Mouse (Mus musculus) liver, adult (tissue): ENCODE data around the gene Ccdc148.

Source experiments
- GATA4 ChIP-seq: IDR thresholded peaks from 2 replicates; pipeline ENCODE4 v1.6.1; 2014; ENCODE audit warnings: mild to moderate bottlenecking, low read length; ENCODE audit not compliant: insufficient replicate concordance

Ccdc148 gene

GRCm38 (mm10) chr2:59043313-59044032, 117.0 kb downstream of the Ccdc148 start:
- no peak for TF ChIP-seq GATA4

- TF ChIP-seq GATA4: no peak
These were observed 117.9 kb downstream of the Ccdc148 start for GRCm38 (mm10) chr2:59042616-59043015.

DNA sequence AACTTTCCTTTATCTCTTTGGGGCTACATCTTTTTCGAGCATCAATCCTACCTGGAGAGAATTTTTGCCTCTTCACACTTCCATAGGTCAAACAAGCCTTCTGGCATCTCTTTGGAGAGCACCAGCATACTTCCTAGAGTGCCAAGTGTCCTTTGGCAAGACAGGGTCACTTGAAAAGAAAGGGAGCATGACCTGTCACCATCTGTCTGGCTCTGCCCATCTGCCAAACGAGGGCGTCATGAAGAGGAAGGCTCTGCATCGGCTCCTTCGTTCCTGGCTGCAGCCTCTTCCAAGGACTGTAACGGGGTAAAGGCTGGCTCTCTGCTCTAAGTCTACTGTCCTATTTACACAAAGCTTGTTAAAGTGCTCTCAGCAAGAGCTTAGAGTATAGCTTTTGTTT, 124.0 kb downstream of the Ccdc148 start:
- no peak for TF ChIP-seq GATA4

- peak; percentile 82; the same call in 1 of the 2 replicates for TF ChIP-seq GATA4
These were observed 125.3 kb downstream of the Ccdc148 start for GRCm38 (mm10) chr2:59035206-59035605.

DNA sequence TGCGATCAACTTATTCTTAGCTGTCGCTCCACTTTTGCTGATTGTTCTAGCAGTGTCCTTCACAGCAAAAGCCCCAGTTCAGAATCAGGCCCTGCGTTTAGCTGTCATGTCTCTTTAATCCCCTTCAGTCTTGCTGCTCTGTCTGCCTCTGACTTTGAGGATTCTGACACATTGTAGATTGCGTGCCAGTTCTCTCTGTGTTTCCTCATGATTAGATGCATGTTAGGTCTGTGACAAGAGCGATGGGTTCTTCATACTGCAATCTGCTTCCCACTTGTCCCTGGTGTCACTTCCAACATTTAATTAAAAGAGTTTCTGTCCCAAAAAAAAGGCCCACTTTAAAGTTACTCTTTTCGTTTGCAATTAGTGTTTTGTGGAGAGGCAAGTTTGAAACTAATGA, 126.2 kb downstream of the Ccdc148 start:
- no peak for TF ChIP-seq GATA4

GRCm38 (mm10) chr2:59024558-59024957, 135.9 kb downstream of the Ccdc148 start:
- no peak for TF ChIP-seq GATA4

- no peak for TF ChIP-seq GATA4
These were observed 153.1 kb downstream of the Ccdc148 start for GRCm38 (mm10) chr2:59007356-59007755.

DNA sequence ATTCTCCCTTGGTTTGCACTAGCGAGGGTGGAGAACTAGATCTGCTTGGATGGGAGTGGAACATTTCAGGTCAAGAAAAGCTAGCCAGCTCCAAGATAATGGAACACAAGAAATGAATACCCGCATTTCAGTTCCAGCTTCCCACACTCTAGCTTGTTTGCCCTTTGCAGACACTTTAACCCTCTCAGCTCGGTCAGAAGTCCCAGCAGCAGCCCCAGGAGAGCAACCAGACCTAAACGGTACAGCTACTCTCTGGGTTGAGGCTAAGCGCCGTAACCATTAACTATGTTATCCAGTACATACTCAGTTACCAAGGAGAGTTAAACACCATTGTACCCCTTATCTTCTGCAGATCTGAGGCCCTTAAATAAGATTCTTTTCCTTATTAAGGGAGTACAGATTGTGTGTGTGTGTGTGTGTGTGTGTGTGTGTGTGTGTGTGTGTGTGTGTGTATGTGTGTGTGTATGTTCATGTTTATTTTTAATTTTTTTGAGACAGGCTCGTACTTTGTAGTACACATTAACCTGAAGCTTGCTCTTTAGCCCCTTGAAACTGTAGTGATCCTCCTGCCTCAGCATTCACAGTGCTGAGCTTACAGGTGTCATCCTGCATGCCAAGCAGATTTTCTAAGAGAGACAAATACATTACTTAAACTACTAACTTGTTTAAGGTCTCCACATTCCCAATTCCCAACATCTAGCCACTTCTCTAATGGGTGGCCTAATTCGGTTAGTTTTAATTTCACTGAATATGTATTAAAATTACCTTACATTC, 153.7 kb downstream of the Ccdc148 start:
- no peak for TF ChIP-seq GATA4

DNA sequence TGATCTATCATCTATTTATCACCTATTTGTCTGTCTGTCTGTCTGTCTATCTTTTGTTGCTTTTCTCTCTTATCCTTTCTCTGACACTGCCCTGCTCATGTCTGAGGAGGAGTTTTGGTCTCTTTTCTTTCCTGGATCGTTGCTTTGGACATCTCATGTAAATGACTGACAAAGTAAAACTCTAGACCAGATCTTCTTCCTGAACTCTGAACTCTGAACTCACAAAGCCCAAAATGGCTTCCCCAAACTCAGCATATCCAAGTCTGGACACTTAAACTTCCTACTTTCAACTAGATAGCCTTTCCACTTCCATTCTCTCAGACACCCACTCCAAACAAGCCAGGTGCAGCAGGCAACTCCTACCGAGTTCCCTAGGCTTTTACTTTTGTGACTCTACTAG, 163.3 kb downstream of the Ccdc148 start:
- TF ChIP-seq GATA4: no peak

GRCm38 (mm10) chr2:58992431-58993191, 167.9 kb downstream of the Ccdc148 start:
- peak; percentile 92 for TF ChIP-seq GATA4

GRCm38 (mm10) chr2:58978095-58978494, 182.4 kb downstream of the Ccdc148 start:
- TF ChIP-seq GATA4: no peak

- no peak for TF ChIP-seq GATA4
These were observed 188.8 kb downstream of the Ccdc148 start for GRCm38 (mm10) chr2:58971507-58972275.

GRCm38 (mm10) chr2:58956770-58957300, 203.6 kb downstream of the Ccdc148 start:
- TF ChIP-seq GATA4: no peak

- TF ChIP-seq GATA4: no peak
These were observed 204.1 kb downstream of the Ccdc148 start for GRCm38 (mm10) chr2:58956351-58956750.

GRCm38 (mm10) chr2:58952101-58952500, 208.4 kb downstream of the Ccdc148 start:
- no peak for TF ChIP-seq GATA4
